Mouse (Mus musculus) limb, embryonic 11.5 days (tissue): ENCODE results near the gene Spindoc. TPM values are rescaled to one million over a fixed set of nuclear protein-coding genes. Genes with fewer than 3 reads are reported as not detected.

Experiments used
- ATAC-seq: fragments of 200-750 bp; cut with Nextera tagmentation; 2 replicates; pipeline ENCODE4 v1.8.0; 2017; ENCODE audit warnings: low read depth; ENCODE audit not compliant: insufficient number of reproducible peaks, low FRiP score, low TSS enrichment
- DNase-seq: peaks from one replicate; pipeline ENCODE4 v3.0.0-alpha.2; 2015; ENCODE audit warnings: low spot score
- H3K27ac ChIP-seq: fragments of 300-500 bp; sonication (generic); replicated peaks from 2 replicates; pipeline ENCODE4 v1.5.1; 2014; ENCODE audit warnings: low read depth, mild to moderate bottlenecking, low read length
- H3K27me3 ChIP-seq: fragments of 300-500 bp; sonication (generic); 2 replicates; pipeline ENCODE4 v1.6.1; 2014; ENCODE audit warnings: mild to moderate bottlenecking, low read length, mixed read lengths; ENCODE audit not compliant: control insufficient read depth, insufficient read depth
- H3K36me3 ChIP-seq: fragments of 300-500 bp; sonication (generic); 2 replicates; pipeline ENCODE4 v1.6.1; 2014; ENCODE audit warnings: mild to moderate bottlenecking, low read length, moderate library complexity, mixed read lengths; ENCODE audit not compliant: control insufficient read depth, insufficient read depth
- H3K4me1 ChIP-seq: fragments of 300-500 bp; sonication (generic); 2 replicates; pipeline ENCODE4 v1.6.1; 2014; ENCODE audit warnings: low read length, mixed read lengths; ENCODE audit not compliant: control insufficient read depth, insufficient read depth
- H3K4me2 ChIP-seq: fragments of 300-500 bp; sonication (generic); 2 replicates; pipeline ENCODE4 v1.6.1; 2014; ENCODE audit warnings: low read depth, mild to moderate bottlenecking, moderate library complexity; ENCODE audit not compliant: severe bottlenecking
- H3K4me3 ChIP-seq: fragments of 300-500 bp; sonication (generic); 2 replicates; pipeline ENCODE4 v1.5.1; 2014; ENCODE audit warnings: low read depth, low read length
- H3K9ac ChIP-seq: fragments of 300-500 bp; sonication (generic); 2 replicates; pipeline ENCODE4 v1.6.1; 2014; ENCODE audit warnings: mild to moderate bottlenecking, low read length
- H3K9me3 ChIP-seq: fragments of 300-500 bp; sonication (generic); 2 replicates; pipeline ENCODE4 v1.6.1; 2016; ENCODE audit warnings: low read length; ENCODE audit not compliant: control insufficient read depth
- WGBS: fragments of 180-500 bp; shearing (Covaris S2); extraction: QIAGEN DNeasy Blood & Tissue Kit; methylation state at CpG from one replicate; pipeline ENCODE4 v1.1.7; 2014; 5-methylcytosine and 5-hydroxymethylcytosine counted together
- polyA plus RNA-seq: library from polyadenylated mRNA; unstranded; fragments of >200 nt; fragmentation: Nextera tagmentation; extraction: Ambion mirVana; gene quantifications from 2 replicates; pipeline ENCODE4 v1.2.1, GENCODE M21; 2014

Gene Spindoc
- polyA plus RNA-seq, result 35.1 and 47.9 TPM in 2 replicates

DNA sequence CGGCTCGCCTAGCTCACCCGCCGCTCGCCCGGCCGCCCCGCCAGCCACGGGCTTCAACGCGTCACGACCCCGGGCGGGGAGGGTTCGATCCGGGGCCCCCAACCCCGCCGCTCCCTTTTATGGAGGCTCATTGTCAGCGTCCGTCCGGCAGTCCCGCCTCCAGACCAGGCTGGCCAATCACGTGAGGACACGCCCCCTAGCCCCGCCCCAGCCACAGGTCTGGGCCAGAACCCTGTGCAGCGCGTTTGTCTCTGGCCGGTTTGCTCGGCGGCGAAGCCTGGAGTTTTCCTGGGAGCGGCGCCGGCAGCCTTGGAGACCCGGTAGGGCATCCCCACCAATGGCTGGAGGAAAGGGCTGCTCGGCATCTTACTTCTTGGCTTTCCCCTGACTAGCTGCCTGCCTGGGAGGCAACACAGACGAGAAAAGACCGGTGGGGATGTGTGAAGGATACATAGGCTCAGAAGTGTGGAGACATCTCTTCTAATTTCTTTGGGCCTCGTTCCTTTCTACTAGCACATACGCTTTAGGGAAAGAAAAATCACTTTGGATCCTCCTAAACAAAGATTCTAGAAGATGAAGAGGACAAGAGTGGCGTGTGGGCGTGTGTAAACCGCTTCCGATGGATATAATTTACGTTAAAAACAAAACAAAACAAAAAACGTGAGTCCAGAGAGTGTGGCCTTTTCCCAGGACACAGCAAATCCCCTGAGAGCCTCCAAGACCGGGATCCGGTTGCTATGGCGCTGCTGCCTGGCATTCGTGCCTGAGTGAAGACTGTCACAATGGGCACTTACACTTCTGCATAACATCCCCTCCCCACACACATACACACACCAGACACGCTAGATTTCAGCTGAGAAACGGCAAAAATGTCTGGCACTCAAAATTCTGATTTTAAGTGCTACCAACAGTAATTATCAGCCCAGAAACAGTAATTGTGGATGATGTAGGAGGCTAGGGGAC lies at the start of gene Spindoc:
TSS of gene Spindoc (minus strand) at position 92 of the 963 bp plus-strand sequence.
- Histone ChIP-seq H3K27ac (peak within 1 kb of the TSS; percentile 92), H3K9me3 (peaks cover 4% of the 10 kb centered on the region; the same call in 1 of the 2 replicates), H3K36me3 (no peaks in the 10 kb centered on the region), H3K9ac (peak within 1 kb of the TSS; percentile 94), H3K4me2 (peak within 1 kb of the TSS; percentile 88), H3K27me3 (no peaks in the 10 kb centered on the region), H3K4me3 (peak within 1 kb of the TSS; percentile 92), H3K4me1 (peaks cover 11% of the 10 kb centered on the region)
- ATAC-seq, result peak; percentile 99
- WGBS, result 2% methylated on average over 50 of the region's 52 CpGs
- peak; percentile 99 for DNase-seq

GRCm38 (mm10) chr19:7425398-7425775 lies 42.6 kb upstream of the Spindoc start:
- Histone ChIP-seq H3K27ac (no peak overlapping the region), H3K4me3 (no peak overlapping the region), H3K36me3 (peaks cover 22% of the 10 kb centered on the region), H3K9ac (no peak overlapping the region), H3K4me2 (no peak overlapping the region), H3K4me1 (peaks cover 33% of the 10 kb centered on the region), H3K27me3 (no peaks in the 10 kb centered on the region), H3K9me3 (no peaks in the 10 kb centered on the region)
- 64% methylated on average over 3 of the region's 3 CpGs for WGBS
- no peak for DNase-seq
- no peak for ATAC-seq

DNA sequence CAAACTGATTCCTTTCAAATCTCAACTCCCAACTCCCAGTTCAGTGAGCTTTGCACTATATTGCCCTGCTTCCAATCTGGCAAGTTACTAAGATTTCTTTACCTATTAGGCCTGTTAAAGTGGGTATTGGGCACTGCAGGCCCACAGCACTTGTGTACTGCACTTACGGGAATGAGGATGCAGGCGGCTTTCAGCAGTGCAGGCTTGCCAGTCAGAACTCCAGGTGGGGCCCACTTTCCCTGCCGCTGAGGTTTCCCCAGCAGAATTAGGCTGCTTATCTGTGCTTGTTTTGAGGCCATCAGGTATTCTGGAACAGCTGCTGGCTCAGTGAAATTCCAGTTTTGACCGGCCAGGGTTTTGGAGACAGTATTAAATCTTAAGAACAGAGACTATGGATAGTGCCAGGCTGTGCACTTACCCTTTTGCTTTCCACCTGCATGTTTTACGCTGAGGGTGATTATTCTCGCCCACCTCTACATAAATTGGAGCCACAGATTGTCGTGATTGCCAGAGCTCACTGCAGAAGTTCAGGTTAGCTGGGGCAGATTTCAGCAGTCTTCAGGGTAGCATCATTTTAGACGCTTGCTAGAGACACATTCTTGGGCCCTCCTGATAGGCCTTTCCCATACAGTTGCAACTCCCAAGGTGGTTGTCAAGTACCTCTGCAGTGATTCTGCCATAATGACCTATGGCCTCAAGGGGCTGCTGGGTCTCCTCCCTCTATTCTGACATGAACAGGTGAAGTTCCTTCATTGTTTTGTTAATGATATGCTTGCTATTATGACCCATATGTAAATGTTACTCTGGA lies 42.0 kb upstream of the Spindoc start:
- peak; percentile 38 for DNase-seq
- peaks cover 39% of the 10 kb centered on the region for H3K4me1 ChIP-seq
- peaks cover 26% of the 10 kb centered on the region for H3K36me3 ChIP-seq

DNA sequence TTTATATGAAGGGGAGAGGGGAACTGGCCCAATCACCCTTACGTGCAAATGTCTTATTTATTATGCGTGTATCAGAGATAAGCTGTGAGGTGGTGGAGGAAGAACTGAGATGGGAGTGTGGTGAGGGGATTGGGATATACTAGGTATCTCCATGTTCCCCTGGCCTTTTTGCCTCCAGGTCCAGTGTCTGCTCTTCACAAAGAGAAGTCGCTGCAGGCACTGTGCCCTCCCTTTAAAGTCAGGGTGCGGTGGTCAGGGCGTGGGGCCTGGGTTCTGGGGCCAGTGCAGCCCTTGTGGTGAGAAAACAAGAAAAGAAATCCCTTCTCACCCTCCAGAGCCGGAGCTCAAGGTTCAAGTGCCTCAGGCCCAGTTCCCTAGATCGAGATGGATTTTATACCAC lies 41.3 kb upstream of the Spindoc start:
- DNase-seq, result no peak
- peaks cover 46% of the 10 kb centered on the region for H3K4me1 ChIP-seq
- no peak overlapping the region for H3K4me3 ChIP-seq

More for the DNA sequence above, 42.0 kb upstream of the Spindoc start:
- Histone ChIP-seq H3K27ac (no peak overlapping the region), H3K4me3 (no peak overlapping the region), H3K9me3 (no peaks in the 10 kb centered on the region), H3K4me2 (no peak overlapping the region), H3K9ac (no peak overlapping the region), H3K27me3 (no peaks in the 10 kb centered on the region)
- 76% methylated on average over 8 of the region's 8 CpGs for WGBS
- ATAC-seq, result no peak

DNA sequence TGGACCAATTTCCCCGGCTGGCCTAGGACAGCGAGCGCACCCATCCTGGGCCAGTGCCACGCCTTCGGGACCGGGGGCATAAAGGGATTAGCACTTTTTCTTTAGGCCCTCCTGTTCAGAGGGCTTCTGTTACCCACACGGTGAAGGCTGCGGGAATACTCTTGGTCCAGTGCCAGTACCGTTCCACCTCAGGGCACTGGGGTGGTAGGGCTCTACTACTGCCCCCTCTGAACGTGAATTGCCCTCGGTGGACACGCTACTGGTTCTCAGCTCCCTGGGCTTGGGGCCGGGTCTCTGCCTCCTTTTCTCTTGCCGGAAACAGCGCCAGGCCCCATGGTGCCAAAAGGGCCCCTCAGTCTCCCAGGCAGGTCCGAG lies 40.8 kb upstream of the Spindoc start:
- H3K36me3 ChIP-seq, result peaks cover 26% of the 10 kb centered on the region
- H3K4me3 ChIP-seq, result peak overlapping the region; percentile 12; the same call in 1 of the 2 replicates
- no peak overlapping the region for H3K9ac ChIP-seq
- H3K4me1 ChIP-seq, result peaks cover 51% of the 10 kb centered on the region
- WGBS, result 43% methylated on average over 15 of the region's 16 CpGs
- H3K27me3 ChIP-seq, result no peaks in the 10 kb centered on the region
- DNase-seq (no peak), ATAC-seq (no peak)
- no peak overlapping the region for H3K27ac ChIP-seq
- no peaks in the 10 kb centered on the region for H3K9me3 ChIP-seq
- 0 out of 2 replicates have a peak overlapping the region, but pooled peaks have one; percentile 34 for H3K4me2 ChIP-seq

More for the DNA sequence above, 41.3 kb upstream of the Spindoc start:
- Histone ChIP-seq H3K4me2 (no peak overlapping the region), H3K27ac (no peak overlapping the region), H3K9ac (no peak overlapping the region), H3K9me3 (no peaks in the 10 kb centered on the region), H3K27me3 (no peaks in the 10 kb centered on the region), H3K36me3 (peaks cover 26% of the 10 kb centered on the region)
- WGBS, result 73% methylated on average over 7 of the region's 7 CpGs
- no peak for ATAC-seq

- WGBS, result 21% methylated on average over 51 of the region's 51 CpGs
- Histone ChIP-seq H3K4me2 (peak overlapping the region; percentile 34; the same call in 1 of the 2 replicates), H3K4me1 (peaks cover 51% of the 10 kb centered on the region), H3K4me3 (peak overlapping the region; percentile 12), H3K27ac (peak overlapping the region; percentile 30; the same call in 1 of the 2 replicates), H3K27me3 (no peaks in the 10 kb centered on the region), H3K36me3 (peaks cover 26% of the 10 kb centered on the region), H3K9ac (peak overlapping the region; percentile 35), H3K9me3 (no peaks in the 10 kb centered on the region)
- ATAC-seq (0 out of 2 replicates have a peak, but pooled peaks have one; percentile 10), DNase-seq (peak; percentile 64)
These were observed 40.3 kb upstream of the Spindoc start for GRCm38 (mm10) chr19:7423028-7423655.

GRCm38 (mm10) chr19:7422656-7423027 lies 39.8 kb upstream of the Spindoc start:
- peak overlapping the region; percentile 34 for H3K4me2 ChIP-seq
- no peaks in the 10 kb centered on the region for H3K9me3 ChIP-seq
- H3K4me3 ChIP-seq, result peak overlapping the region; percentile 12
- WGBS, result 8% methylated on average over 32 of the region's 35 CpGs
- ATAC-seq, result no peak
- H3K9ac ChIP-seq, result peak overlapping the region; percentile 35
- peaks cover 26% of the 10 kb centered on the region for H3K36me3 ChIP-seq
- H3K27ac ChIP-seq, result peak overlapping the region; percentile 30
- peak; percentile 63 for DNase-seq
- H3K27me3 ChIP-seq, result no peaks in the 10 kb centered on the region
- peaks cover 51% of the 10 kb centered on the region for H3K4me1 ChIP-seq
